Mouse (Mus musculus) small intestine, adult 2 months (tissue): ENCODE data around the gene Enpep. TPM values are rescaled to one million over a fixed set of nuclear protein-coding genes. Genes with fewer than 3 reads are reported as not detected.

Experiments used
- H3K27ac ChIP-seq: fragments of 200-500 bp; 2 replicates; pipeline ENCODE4 v1.5.1; 2012; ENCODE audit warnings: low read depth, low read length, control low read depth, inconsistent platforms; ENCODE audit not compliant: insufficient read depth
- H3K27me3 ChIP-seq: fragments of 200-500 bp; 2 replicates; pipeline ENCODE4 v1.6.1; 2012; ENCODE audit warnings: mild to moderate bottlenecking, moderate library complexity, low read length, inconsistent platforms; ENCODE audit not compliant: control insufficient read depth, insufficient read depth
- H3K36me3 ChIP-seq: fragments of 200-500 bp; 2 replicates; pipeline ENCODE4 v1.6.1; 2012; ENCODE audit warnings: mild to moderate bottlenecking, low read length, control low read depth, inconsistent platforms; ENCODE audit not compliant: control insufficient read depth, insufficient read depth
- H3K4me1 ChIP-seq: fragments of 200-500 bp; 2 replicates; pipeline ENCODE4 v1.6.1; 2012; ENCODE audit warnings: low read length, inconsistent platforms, mixed read lengths; ENCODE audit not compliant: control insufficient read depth, insufficient read depth, insufficient read length
- H3K4me3 ChIP-seq: fragments of 200-500 bp; 2 replicates; pipeline ENCODE4 v1.5.1; 2012; ENCODE audit warnings: low read depth, mild to moderate bottlenecking, control low read depth, inconsistent platforms, low read length, moderate library complexity
- CTCF ChIP-seq: fragments of 200-500 bp; IDR thresholded peaks from 2 replicates; pipeline ENCODE4 v1.5.1; 2012; ENCODE audit warnings: low read depth, mild to moderate bottlenecking, control low read depth, inconsistent platforms, low read length, moderate library complexity, mixed read lengths; ENCODE audit not compliant: insufficient replicate concordance, insufficient read length; ENCODE audit errors: extremely low read depth
- POLR2A ChIP-seq: fragments of 200-500 bp; IDR thresholded peaks from 2 replicates; pipeline ENCODE4 v1.6.1; 2012; ENCODE audit warnings: low read depth, mild to moderate bottlenecking, control low read depth, inconsistent platforms, low read length, moderate library complexity
- WGBS: fragments of 180-500 bp; shearing (Covaris S2); methylation state at CpG from one replicate; pipeline ENCODE4 v1.1.7; 2018; 5-methylcytosine and 5-hydroxymethylcytosine counted together
- polyA plus RNA-seq: library from polyadenylated mRNA; depleted of rRNA; stranded (reverse); fragments of >200 nt; gene quantifications from 2 replicates; pipeline ENCODE4 v1.2.3, GENCODE M21; 2012

Gene Enpep
- polyA plus RNA-seq, 1 experiment = 59.7 TPM

DNA sequence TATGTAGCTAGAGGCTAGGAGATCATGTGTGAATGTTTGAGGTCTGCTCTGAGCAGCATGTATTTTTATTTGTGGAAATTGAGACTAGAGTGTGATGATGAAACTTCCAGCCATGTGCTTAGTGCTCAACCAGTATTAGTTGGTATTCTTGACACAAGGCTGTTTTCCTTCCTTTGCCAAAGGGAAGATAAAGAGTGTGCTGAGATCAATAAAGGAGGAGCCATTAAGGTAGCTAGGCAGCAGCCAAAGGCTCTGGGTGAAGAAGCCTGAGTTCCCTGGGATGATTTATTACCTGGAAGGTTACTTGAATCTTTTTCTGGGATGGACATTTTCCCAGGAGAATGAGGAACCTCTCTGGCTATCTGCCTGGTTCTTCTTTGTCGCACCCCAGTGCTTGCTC is 30.9 kb upstream of the Enpep start:
- no peaks in the 10 kb centered on the region for H3K36me3 ChIP-seq
- 66% methylated on average over 1 of the region's 1 CpGs for WGBS
- H3K27me3 ChIP-seq = no peaks in the 10 kb centered on the region
- H3K27ac ChIP-seq = no peak overlapping the region
- H3K4me1 ChIP-seq = peaks cover 7% of the 10 kb centered on the region; the same call in 1 of the 2 replicates
- TF ChIP-seq POLR2A (no peak), CTCF (no peak)
- no peak overlapping the region for H3K4me3 ChIP-seq

DNA sequence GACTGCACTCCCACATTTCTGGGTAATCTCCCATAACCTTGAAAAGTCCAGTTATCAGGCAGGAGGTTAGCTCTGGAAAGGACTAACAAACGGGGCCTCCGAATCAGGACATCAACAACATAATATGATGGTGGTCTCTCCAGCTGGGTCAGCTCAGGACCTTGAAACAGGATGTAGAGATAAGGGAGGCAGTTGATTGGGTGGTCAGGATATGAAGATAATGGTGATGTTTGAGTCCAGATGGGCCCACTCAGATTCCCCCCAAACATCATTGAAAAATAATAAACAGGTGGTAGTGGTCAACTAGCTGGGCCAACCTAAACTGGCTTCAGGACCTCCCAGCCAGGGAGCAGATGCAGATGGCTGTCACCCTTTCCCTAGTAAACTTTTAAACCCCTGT is 25.6 kb upstream of the Enpep start:
- Histone ChIP-seq H3K4me1 (peaks cover 10% of the 10 kb centered on the region; the same call in 1 of the 2 replicates), H3K36me3 (no peaks in the 10 kb centered on the region), H3K27me3 (no peaks in the 10 kb centered on the region), H3K27ac (no peak overlapping the region), H3K4me3 (no peak overlapping the region)
- WGBS = 88% methylated on average over 2 of the region's 2 CpGs
- no peak for TF ChIP-seq POLR2A

DNA sequence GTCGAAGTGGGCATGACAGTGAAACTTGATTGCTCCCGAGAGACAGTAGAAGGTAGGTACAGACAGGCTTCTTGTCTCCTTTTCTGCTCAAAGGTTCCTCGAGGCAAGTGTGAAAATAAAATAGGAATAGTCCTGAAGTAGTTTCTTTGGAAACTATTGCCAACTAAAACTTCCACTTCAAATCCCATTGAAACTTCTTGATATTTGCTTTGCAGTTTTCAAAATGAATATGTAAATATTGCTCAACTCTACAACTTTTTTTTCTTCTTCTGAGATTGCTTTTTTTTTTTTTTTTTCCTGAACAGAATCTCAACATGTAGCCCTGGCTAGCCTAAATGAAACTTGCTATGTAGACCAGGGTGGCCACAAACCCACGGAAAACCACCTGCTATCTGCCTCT is 21.4 kb upstream of the Enpep start:
- no peak overlapping the region for H3K27ac ChIP-seq
- TF ChIP-seq POLR2A (no peak), CTCF (no peak)
- peaks cover 25% of the 10 kb centered on the region for H3K4me1 ChIP-seq
- H3K27me3 ChIP-seq = no peaks in the 10 kb centered on the region
- no peaks in the 10 kb centered on the region for H3K36me3 ChIP-seq
- H3K4me3 ChIP-seq = no peak overlapping the region
- WGBS = 81% methylated on average over 4 of the region's 4 CpGs

DNA sequence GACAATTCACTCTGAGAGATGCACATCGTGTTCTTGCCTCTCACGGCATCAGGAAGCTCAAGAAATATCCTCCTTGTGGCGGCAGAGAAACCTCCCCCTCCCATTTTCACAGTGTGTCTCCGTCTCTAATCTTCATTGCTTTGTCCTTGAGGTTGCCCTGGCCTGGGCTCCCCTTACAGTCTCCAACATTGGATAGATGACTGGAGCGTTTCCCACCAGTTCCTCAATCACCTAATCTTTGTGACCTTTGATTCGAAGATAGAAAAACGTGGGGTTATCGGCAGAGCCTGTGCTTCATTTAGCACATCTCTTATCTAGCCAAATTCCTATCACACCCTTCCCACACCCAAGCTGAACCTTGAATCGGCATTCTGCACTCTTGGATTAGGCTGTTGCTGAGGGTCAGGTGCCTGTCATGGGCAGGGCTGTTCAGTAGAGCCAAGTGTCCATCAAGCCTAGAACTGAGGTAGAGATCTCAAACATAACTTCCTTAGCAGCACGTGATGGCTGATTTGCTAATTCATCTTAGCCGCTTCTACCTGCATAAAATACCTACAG is 18.9 kb upstream of the Enpep start:
- Histone ChIP-seq H3K36me3 (no peaks in the 10 kb centered on the region), H3K27me3 (no peaks in the 10 kb centered on the region), H3K27ac (peak overlapping the region; percentile 77), H3K4me3 (peak overlapping the region; percentile 17; the same call in 1 of the 2 replicates), H3K4me1 (peaks cover 20% of the 10 kb centered on the region)
- TF ChIP-seq CTCF (no peak), POLR2A (no peak)
- 26% methylated on average over 11 of the region's 11 CpGs for WGBS

DNA sequence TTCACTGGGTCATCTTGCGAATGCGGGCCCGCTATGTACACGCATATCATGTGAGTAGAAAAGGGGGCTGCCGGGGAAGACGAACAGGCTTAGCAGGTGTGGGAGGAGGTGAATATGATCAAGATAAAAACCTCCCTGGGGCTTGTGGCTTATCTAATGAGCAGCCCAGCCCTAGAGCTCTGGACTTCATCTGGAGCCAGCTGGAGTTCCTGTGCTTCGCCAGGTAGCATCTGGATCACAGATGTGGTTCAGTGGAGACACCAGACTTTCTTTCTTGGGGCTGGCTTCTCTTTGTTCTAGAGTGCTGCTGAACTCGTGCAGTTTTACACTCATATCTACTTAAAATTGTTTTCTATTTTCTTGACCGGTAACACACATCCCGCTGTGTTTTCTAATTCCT is 14.8 kb upstream of the Enpep start:
- peaks cover 26% of the 10 kb centered on the region for H3K4me1 ChIP-seq
- H3K36me3 ChIP-seq = no peaks in the 10 kb centered on the region
- H3K4me3 ChIP-seq = no peak overlapping the region
- WGBS = 78% methylated on average over 10 of the region's 10 CpGs
- no peak for TF ChIP-seq POLR2A
- TF ChIP-seq CTCF = no peak
- H3K27ac ChIP-seq = peak overlapping the region; percentile 84
- no peaks in the 10 kb centered on the region for H3K27me3 ChIP-seq

DNA sequence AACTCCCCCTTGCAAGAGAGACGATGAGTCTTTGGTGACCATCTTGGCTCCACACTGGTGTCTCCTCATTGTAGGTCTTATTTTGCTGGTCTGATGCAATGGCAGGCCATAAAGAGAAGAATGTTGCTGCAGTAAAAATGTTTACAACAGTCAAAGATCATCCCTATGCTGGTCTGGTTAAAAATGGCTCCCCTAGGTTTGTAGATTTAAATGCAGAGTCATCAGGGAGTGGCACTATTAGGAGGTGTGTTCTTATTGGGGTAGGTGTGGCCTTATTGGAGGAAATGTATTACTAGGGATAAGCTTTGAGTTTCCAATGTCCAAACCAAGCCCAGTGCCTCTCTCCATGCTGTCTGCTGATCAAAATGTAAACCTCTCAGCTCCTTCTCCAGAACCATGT is 10.2 kb upstream of the Enpep start:
- WGBS = 65% methylated on average over 1 of the region's 1 CpGs

DNA sequence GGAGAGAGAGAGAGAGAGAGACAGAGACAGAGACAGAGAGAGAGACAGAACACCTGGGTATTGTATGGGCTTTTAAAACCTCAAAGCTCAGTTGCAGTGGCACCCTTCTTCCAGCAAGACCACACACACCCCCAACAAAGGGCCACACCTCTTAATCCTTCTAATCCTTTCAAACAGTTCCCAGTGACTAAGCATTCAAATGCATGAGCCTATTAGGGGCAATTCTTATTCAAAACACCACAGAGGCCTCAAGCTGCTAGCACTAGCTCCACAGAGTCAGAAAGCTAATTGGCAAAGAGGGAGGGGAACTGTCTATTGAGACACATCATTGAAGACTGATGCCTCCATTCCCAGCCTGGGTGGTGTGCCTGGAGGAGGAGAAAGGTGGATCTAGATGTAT is 8.5 kb upstream of the Enpep start:
- TF ChIP-seq POLR2A (no peak), CTCF (no peak)
- H3K4me3 ChIP-seq = no peak overlapping the region
- no peaks in the 10 kb centered on the region for H3K36me3 ChIP-seq
- peaks cover 23% of the 10 kb centered on the region for H3K4me1 ChIP-seq
- no peaks in the 10 kb centered on the region for H3K27me3 ChIP-seq
- no peak overlapping the region for H3K27ac ChIP-seq

More for the DNA sequence above, 10.2 kb upstream of the Enpep start:
- H3K36me3 ChIP-seq = no peaks in the 10 kb centered on the region
- no peaks in the 10 kb centered on the region for H3K27me3 ChIP-seq
- peaks cover 15% of the 10 kb centered on the region; the same call in 1 of the 2 replicates for H3K4me1 ChIP-seq
- TF ChIP-seq POLR2A = no peak
- no peak for TF ChIP-seq CTCF
- peak overlapping the region; percentile 80 for H3K27ac ChIP-seq
- H3K4me3 ChIP-seq = no peak overlapping the region

DNA sequence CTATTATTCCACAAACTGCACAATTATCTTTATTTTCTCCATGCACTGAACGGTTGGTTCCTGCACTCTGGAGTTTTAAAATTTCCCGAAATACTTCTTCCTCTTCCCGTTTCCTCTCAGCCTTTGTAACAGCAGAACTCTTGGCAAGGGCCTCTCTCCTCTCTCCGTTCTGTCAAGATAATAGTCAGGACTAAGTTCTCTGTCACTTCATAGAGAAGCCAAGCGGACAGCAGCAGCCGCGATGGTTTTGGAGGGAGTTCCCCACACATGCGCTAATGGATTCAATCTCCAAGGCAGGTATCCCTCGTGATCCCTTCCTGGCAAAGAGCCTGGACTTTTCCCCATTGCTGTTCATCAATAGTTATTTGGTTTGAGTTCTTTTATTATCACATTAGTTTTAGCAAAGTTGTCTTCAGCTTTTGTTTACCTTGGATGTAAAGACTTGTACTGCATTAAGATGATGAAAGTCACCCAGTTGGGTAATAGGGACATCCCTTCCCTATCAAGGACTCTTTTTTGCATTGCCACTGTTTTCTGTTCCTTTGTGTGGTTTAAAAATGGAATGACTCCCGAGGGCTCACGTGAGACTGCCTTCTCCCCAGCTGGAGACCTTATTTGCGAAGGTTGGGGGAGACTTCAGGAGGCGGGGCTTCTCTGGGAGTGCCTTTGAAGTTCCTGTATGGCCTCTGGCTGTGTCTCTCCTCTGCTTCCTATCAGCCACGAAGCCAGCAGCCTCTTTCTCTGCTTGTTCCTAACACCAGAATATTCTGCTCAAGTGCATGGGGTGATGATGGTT is 6.0 kb upstream of the Enpep start:
- 16% methylated on average over 14 of the region's 14 CpGs for WGBS
- Histone ChIP-seq H3K27ac (no peak overlapping the region; the same call in 1 of the 2 replicates), H3K36me3 (no peaks in the 10 kb centered on the region), H3K4me3 (no peak overlapping the region), H3K4me1 (peaks cover 20% of the 10 kb centered on the region), H3K27me3 (no peaks in the 10 kb centered on the region)
- TF ChIP-seq POLR2A (no peak), CTCF (no peak)
